In genomic region chrX:139097197-139097596, GRCm38 (mm10) we compare ENCODE assay signal across 29 mouse cellular contexts. TPM values are rescaled to one million over a fixed set of nuclear protein-coding genes. Genes with fewer than 3 reads are reported as not detected.
A peak's percentile ranks its signal among the peaks of the same experiment; 100 is the strongest.
DNase-seq lines count a peak whose midpoint lies in the region; ATAC-seq and TF ChIP-seq lines count a peak whose summit lies in the region.
"Had no signal": no experiment of that assay in that cellular context is flagged by ENCODE, and none has a peak within 500 bp of the region (broad histone marks: within the 10 kb centered on the region; RNA-seq: fewer than 3 reads in every experiment).

No protein-coding gene starts in this region.

- no peak overlapping the region for H3K9ac ChIP-seq in stomach, postnatal 0 days (ENCODE audit: low read length)
- H3K9ac ChIP-seq: embryonic facial prominence, embryonic 13.5 days; embryonic facial prominence, embryonic 15.5 days; forebrain, embryonic 13.5 days; forebrain, embryonic 15.5 days; forebrain, postnatal 0 days had no signal

- H3K36me3 ChIP-seq in C2C12 (ENCODE audit: control insufficient read depth, insufficient read depth), result no peaks in the 10 kb centered on the region
- H3K36me3 ChIP-seq in forebrain, embryonic 10.5 days (replicated peaks), result no peaks in the 10 kb centered on the region
- no peaks in the 10 kb centered on the region for H3K36me3 ChIP-seq in stomach, postnatal 0 days (ENCODE audit: control insufficient read depth, insufficient read depth, low read length)
- H3K36me3 ChIP-seq: embryonic facial prominence, embryonic 13.5 days; embryonic facial prominence, embryonic 15.5 days; forebrain, embryonic 15.5 days had no signal

- no peak overlapping the region for H3ac ChIP-seq in C2C12 (ENCODE audit: control insufficient read depth, insufficient read length, low read depth)

- no peaks in the 10 kb centered on the region for H3K79me3 ChIP-seq in C2C12 (ENCODE audit: low read depth)

- no peaks in the 10 kb centered on the region for H3K27me3 ChIP-seq in C2C12 (ENCODE audit: control insufficient read depth, insufficient read depth, insufficient read length)
- peaks cover 22% of the 10 kb centered on the region; the same call in 1 of the 2 replicates for H3K27me3 ChIP-seq in forebrain, embryonic 10.5 days (ENCODE audit: poor library complexity, severe bottlenecking)
- no peaks in the 10 kb centered on the region for H3K27me3 ChIP-seq in stomach, postnatal 0 days (ENCODE audit: control insufficient read depth, insufficient read depth, low read length)
- H3K27me3 ChIP-seq: embryonic facial prominence, embryonic 13.5 days; embryonic facial prominence, embryonic 15.5 days; forebrain, embryonic 13.5 days; forebrain, embryonic 15.5 days had no signal

- no peaks in the 10 kb centered on the region for H3K9me3 ChIP-seq in forebrain, embryonic 10.5 days
- no peaks in the 10 kb centered on the region for H3K9me3 ChIP-seq in stomach, postnatal 0 days (ENCODE audit: control insufficient read depth, low read length)
- H3K9me3 ChIP-seq: embryonic facial prominence, embryonic 13.5 days; embryonic facial prominence, embryonic 15.5 days; forebrain, embryonic 13.5 days; forebrain, embryonic 15.5 days had no signal

- no peaks in the 10 kb centered on the region for H3K4me1 ChIP-seq in forebrain, embryonic 10.5 days
- H3K4me1 ChIP-seq in stomach, postnatal 0 days (replicated peaks; ENCODE audit: control insufficient read depth, insufficient read depth), result no peaks in the 10 kb centered on the region
- H3K4me1 ChIP-seq: embryonic facial prominence, embryonic 13.5 days; embryonic facial prominence, embryonic 15.5 days; forebrain, embryonic 13.5 days; forebrain, embryonic 15.5 days had no signal

- 63% methylated on average over 1 of the region's 1 CpGs for WGBS in forebrain, embryonic 10.5 days
- WGBS in stomach, postnatal 0 days, result 31% methylated on average over 1 of the region's 1 CpGs

- H3K4me3 ChIP-seq in C2C12 (ENCODE audit: insufficient read depth, poor library complexity, severe bottlenecking), result no peak overlapping the region
- H3K4me3 ChIP-seq in forebrain, embryonic 10.5 days, result no peak overlapping the region
- H3K4me3 ChIP-seq in stomach, postnatal 0 days (ENCODE audit: low read depth, low read length), result no peak overlapping the region
- H3K4me3 ChIP-seq: embryonic facial prominence, embryonic 13.5 days; embryonic facial prominence, embryonic 15.5 days; erythroblast, embryonic 14.5 days; forebrain, embryonic 13.5 days; forebrain, embryonic 15.5 days had no signal

- DNase-seq in NIH3T3 (ENCODE audit: low read depth), result peak; percentile 46
- DNase-seq in brain, adult 2 months (ENCODE audit: low read depth, low spot score), result peak; percentile 3
- no peak for DNase-seq in forebrain, embryonic 10.5 days (ENCODE audit: extremely low spot score, low spot score)
- no peak for DNase-seq in stomach, postnatal 0 days (ENCODE audit: low spot score)
- DNase-seq in left cerebral cortex, postnatal 36 days (ENCODE audit: low spot score in 2 of 2), result no peak
- DNase-seq: adrenal gland, adult 8-10 months; adrenal gland, postnatal 14 days; B cell, adult 2 months; cerebellum, adult 11-12 months; cerebellum, adult 2 months; cerebellum, adult 9-10 months; cerebellum, postnatal 14 days; cerebellum, postnatal 36 days; embryo, embryonic 11 days; forebrain, postnatal 0 days had no signal

- intact Hi-C loops in left cerebral cortex, postnatal 36 days (cut with DNase I), result no loop called here

- no peak for TF ChIP-seq EP300 in stomach, postnatal 0 days (optimal IDR thresholded peaks at IDR 0.05)

- ATAC-seq in stomach, postnatal 0 days (ENCODE audit: low FRiP score, low TSS enrichment), result no peak
- ATAC-seq: activated CD4-positive, CD25-positive, alpha-beta regulatory T cell, adult 4 months; forebrain, embryonic 13.5 days; forebrain, embryonic 15.5 days; forebrain, postnatal 0 days had no signal

- no peak overlapping the region for H3K27ac ChIP-seq in forebrain, embryonic 10.5 days
- no peak overlapping the region for H3K27ac ChIP-seq in stomach, postnatal 0 days (replicated peaks)
- H3K27ac ChIP-seq: embryonic facial prominence, embryonic 13.5 days; embryonic facial prominence, embryonic 15.5 days; forebrain, embryonic 13.5 days; forebrain, embryonic 15.5 days had no signal

- no peak for TF ChIP-seq CTCF in C2C12 (IDR thresholded peaks at IDR 0.05; ENCODE audit: control insufficient read depth, insufficient read depth, insufficient read length)
- TF ChIP-seq CTCF in stomach, postnatal 0 days (IDR thresholded peaks at IDR 0.05; ENCODE audit: low read depth), result no peak

- H3K4me2 ChIP-seq in stomach, postnatal 0 days (replicated peaks; ENCODE audit: low read depth), result no peak overlapping the region
- H3K4me2 ChIP-seq: embryonic facial prominence, embryonic 13.5 days; embryonic facial prominence, embryonic 15.5 days; forebrain, embryonic 13.5 days; forebrain, embryonic 15.5 days had no signal

- H3K79me2 ChIP-seq in C2C12 (ENCODE audit: control insufficient read depth, insufficient read depth), result no peaks in the 10 kb centered on the region

TF ChIP-seq in C2C12, 6 proteins besides CTCF, POLR2A, EP300 and RAD21:
- peak; percentile 22 for TF ChIP-seq MAX (IDR thresholded peaks at IDR 0.05)
- TF ChIP-seq MYOG (IDR thresholded peaks at IDR 0.05; ENCODE audit: control insufficient read depth, extremely low read depth, insufficient read length), result no peak
- peak; percentile 82 for TF ChIP-seq FOSL1 (IDR thresholded peaks at IDR 0.05; ENCODE audit: insufficient read depth, low read length, poor library complexity, severe bottlenecking)
TF ChIP-seq in C2C12: peak in this region for 2.

RNA-seq across cellular contexts. Expression of gene 4930513O06Rik, which starts 11.2 kb away (rescaled TPM):
- not detected for polyA plus RNA-seq in C2C12 (2012; fragmentation: generic; extraction: Trizol)
- not detected in 2 replicates for polyA plus RNA-seq in forebrain, embryonic 10.5 days (2016; fragmentation: Nextera tagmentation; extraction: Ambion mirVana)
- not detected in 2 replicates for polyA plus RNA-seq in stomach, postnatal 0 days (2015; fragmentation: Nextera tagmentation; extraction: Ambion mirVana)
- not detected for total RNA-seq in left cerebral cortex, postnatal 36 days (2021)
- total RNA-seq: adrenal gland, adult 18-20 months; adrenal gland, adult 8-10 months; adrenal gland, postnatal 14 days; adrenal gland, postnatal 4 days; common myeloid progenitor, adult 5-6 weeks; ES-E14; forebrain, postnatal 0 days; MEL had no signal
- polyA plus RNA-seq: activated CD4-positive, CD25-positive, alpha-beta regulatory T cell, adult 4 months; cerebellum, adult 2 months; embryonic facial prominence, embryonic 11.5 days; embryonic facial prominence, embryonic 13.5 days; embryonic facial prominence, embryonic 15.5 days; erythroblast, embryonic 14.5 days; forebrain, embryonic 11.5 days; forebrain, embryonic 13.5 days; forebrain, embryonic 15.5 days; forebrain, postnatal 0 days had no signal

RNA-seq across cellular contexts. Expression of gene Serpina7, which starts 12.2 kb away (rescaled TPM):
- not detected for polyA plus RNA-seq in C2C12 (2012; fragmentation: generic; extraction: Trizol)
- not detected in 2 replicates for polyA plus RNA-seq in forebrain, embryonic 10.5 days (2016; fragmentation: Nextera tagmentation; extraction: Ambion mirVana)
- polyA plus RNA-seq in stomach, postnatal 0 days (2015; fragmentation: Nextera tagmentation; extraction: Ambion mirVana), result 0.25 and 0.30 TPM in 2 replicates
- total RNA-seq in left cerebral cortex, postnatal 36 days (2021), result not detected
- total RNA-seq: adrenal gland, adult 18-20 months; adrenal gland, adult 8-10 months; common myeloid progenitor, adult 5-6 weeks; MEL had no signal
- polyA plus RNA-seq: activated CD4-positive, CD25-positive, alpha-beta regulatory T cell, adult 4 months; cerebellum, adult 2 months; embryonic facial prominence, embryonic 11.5 days; embryonic facial prominence, embryonic 13.5 days; erythroblast, embryonic 14.5 days; forebrain, embryonic 11.5 days; forebrain, embryonic 13.5 days; forebrain, embryonic 15.5 days; forebrain, postnatal 0 days had no signal

Comparison
In these comparisons a context has a peak if more than half of its experiments do, and no peak if none do; other contexts are left out.
1. DNase-seq: peak in NIH3T3 (single experiment) and brain, adult 2 months (single experiment); none in forebrain, embryonic 10.5 days (single experiment), stomach, postnatal 0 days (single experiment) and left cerebral cortex, postnatal 36 days (0 of 2).